Mouse (Mus musculus): ENCODE data around the gene Acvrl1.

The Acvrl1 gene

DNA sequence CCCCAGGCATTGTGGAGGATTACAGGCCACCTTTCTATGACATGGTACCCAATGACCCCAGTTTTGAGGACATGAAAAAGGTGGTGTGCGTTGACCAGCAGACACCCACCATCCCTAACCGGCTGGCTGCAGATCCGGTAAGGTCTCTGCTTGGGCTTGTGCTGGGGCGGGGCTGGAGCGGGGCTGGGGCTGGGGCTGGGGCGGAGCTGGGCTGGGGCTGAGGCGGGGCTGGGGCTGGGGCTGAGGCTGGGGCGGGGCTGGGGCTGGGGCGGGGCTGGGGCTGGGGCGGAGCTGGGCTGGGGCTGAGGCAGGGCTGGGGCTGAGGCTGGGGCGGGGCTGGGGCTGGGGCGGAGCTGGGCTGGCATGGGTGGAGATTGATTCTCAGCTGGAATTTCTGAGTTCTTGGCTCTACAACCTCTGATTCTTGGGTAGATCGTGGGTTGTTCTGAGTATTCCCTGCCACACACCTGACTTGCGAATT is 12.8 kb downstream of the Acvrl1 start:
- in situ Hi-C loops (cut with MseI, MboI): no loop called here

DNA sequence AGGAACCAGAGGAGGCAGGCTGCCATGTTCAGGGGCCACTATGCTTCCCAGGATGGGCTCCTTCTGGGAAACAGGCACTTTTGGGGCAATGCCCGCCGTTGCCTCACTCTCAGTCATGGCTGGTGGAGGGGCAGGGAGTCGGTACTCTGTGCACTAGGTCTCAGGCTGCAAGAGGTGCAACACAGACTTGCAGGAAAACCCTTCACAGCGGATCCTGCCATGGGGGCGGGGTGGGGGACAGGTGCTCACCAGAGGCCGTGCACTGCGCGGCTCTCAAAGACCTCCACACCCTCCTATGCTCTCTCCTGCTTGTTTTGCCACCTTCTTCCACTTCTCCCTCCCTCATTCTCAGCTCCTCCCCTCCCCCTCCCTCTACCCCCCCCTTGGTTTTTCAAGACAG is 14.3 kb downstream of the Acvrl1 start:
- in situ Hi-C loops (cut with MseI, MboI): no loop called here

DNA sequence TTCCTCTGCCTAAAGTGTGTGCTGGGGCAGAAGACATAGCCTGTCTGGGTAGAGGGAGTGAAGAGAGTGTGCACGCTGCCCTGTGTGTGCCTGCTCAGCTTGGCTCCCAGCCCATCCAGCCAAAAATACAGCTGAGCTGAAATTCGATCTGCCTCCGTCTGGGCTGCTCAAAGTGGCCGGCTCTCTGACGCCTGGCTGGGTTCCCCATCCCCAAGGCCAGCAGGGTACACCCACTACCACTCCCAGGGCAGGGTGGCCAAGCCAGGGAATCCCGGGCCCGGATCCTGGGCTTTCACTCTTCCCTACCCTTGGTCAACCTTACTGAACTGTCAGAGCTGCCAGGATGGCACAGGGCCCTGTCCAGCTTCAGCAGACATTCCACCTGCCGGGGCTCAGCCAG is 15.2 kb downstream of the Acvrl1 start:
- in situ Hi-C loops (cut with MseI, MboI): no loop called here

DNA sequence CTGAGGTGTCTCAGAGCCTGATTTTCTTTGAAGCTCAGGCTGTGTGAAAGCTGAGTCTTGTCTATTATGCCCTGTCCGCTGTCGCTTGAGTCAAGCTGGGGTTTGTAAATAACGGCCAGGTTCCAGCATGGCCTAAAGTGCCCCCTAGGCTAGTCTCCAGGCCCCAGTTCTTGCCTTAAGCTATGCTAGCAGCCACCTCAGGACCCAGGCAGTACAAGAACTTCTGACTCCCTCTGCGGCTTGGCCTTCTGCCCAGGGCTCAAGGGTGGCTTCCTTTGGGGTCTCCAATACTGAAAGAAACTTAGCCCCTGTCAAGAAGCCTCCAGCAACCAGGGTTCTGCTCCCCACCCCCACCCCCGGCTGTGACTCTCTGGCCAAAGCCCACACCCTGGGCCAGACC is 15.9 kb downstream of the Acvrl1 start:
- in situ Hi-C loops (cut with MseI, MboI): no loop called here

- in situ Hi-C loops (cut with MseI, MboI): no loop called here
These were observed 16.5 kb downstream of the Acvrl1 start for GRCm38 (mm10) chr15:101144779-101145178.

DNA sequence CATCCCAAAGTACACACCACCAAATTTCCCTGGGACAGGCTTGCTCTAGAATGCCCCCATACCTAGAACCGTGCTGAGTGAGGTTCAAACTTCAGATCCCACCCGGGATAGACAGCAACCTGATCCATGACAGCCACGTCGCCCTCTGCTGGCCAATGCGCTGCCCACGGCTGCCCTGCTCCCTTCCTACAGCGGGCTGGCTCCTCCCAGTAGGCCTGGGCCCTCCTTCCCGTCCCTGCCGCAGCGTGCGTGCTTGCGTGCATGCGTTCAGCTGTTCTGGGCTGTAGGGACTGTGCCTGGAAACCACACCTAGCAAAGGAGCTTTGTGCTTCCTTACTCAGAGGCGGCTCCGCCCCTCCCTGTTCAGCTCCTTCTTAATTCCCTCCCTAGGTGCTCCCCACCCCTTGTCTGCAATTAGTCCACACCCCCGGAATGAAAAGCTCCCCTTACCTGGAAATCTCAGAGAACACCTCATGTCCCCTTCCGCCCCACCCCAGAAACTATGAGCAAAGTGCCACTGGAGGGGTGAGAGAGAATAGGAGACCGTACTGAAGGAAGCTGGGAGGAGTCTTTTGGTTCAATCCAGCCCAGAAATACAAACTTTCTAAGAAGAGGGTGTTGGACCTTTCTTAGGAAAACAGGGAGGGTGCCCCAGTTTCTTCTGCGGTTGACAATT is 17.2 kb downstream of the Acvrl1 start:
- in situ Hi-C loops (cut with MseI, MboI): no loop called here

DNA sequence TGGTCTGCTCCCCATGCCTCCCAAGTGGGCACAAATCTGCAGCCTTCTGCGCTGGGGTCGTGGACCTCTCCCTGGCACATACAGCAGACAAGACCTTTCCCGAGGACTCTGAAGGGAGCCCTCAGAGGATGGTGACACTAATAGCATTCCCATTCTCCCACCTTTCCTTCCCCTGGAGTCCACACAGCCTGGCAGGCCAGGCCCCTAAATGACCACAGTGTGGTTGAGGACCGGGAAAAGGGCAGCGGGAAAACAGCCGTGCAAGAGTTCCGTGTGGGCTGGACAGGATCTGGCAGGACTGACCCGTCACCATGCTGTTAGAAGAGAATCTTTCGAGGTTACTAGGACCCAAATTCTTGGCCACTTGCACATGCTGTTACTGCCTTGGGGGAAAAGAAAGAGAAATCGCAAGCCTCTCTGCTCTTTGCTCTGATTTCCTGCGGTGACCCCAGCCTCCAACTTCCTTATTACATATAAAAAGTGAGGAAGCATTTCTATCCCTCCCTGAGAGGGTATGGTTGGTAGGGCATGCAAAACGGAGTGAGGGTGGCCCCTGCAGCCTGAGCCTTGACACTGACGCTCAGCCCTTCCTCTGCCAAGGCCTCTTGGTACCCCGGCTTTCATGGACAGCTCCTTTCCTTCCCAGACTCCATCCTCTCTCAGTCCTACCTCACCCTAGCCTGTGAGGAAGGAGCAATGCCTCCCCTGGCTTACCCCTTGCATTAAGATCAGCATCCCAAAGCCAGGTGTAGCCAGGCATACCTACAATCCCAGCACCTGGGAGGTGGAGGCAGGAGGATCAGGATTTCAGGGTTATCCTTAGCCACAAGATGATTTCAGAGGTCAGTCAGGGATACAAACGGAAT is 18.0 kb downstream of the Acvrl1 start:
- in situ Hi-C loops (cut with MseI, MboI): no loop called here

- in situ Hi-C loops (cut with MseI, MboI): no loop called here
These were observed 19.0 kb downstream of the Acvrl1 start for GRCm38 (mm10) chr15:101147115-101147909.

- in situ Hi-C loops (cut with MseI, MboI): no loop called here
These were observed 19.6 kb downstream of the Acvrl1 start for GRCm38 (mm10) chr15:101147910-101148273.

GRCm38 (mm10) chr15:101148604-101149003 is 20.3 kb downstream of the Acvrl1 start:
- in situ Hi-C loops (cut with MseI, MboI): no loop called here

DNA sequence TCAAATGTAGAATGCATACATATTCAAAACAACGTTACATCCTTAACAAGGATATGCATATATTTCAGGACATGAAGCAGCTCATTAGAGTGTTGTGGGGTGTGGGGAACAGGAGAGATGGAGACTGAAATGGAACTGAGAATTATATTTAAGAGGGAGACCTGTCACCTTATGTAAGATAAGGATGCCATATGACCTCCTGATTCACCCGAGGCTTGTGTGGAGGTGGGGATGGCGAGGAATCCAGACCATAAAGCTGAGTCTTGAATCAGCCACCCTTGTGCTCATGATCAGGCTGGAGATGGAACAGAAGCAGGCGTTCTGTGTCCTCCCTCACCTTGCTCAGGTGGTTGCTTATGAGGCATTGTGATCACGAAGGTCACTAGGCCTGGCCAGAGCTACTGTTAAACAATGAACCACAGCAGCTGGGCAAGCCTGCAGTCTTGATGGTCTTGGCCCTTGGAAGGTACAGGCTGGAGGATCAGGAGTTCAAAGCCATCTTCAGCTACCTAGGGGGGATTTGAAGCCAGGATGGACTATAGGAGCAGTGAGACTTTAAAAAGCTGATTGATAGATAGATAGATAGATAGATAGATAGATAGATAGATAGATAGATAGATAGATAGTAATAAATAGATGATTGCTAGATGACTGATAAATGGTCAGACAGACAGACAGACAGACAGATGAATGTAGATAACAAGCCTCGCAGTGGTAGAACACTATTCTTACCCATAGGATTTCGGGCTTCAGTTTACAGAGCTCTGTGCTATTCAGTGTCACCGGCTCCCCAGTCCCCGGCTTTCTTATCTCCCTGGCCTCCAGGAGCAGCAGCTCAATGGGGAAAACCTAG is 23.3 kb downstream of the Acvrl1 start:
- in situ Hi-C loops (cut with MseI, MboI): no loop called here

- in situ Hi-C loops (cut with MseI, MboI): no loop called here
These were observed 26.6 kb downstream of the Acvrl1 start for GRCm38 (mm10) chr15:101154700-101155616.

DNA sequence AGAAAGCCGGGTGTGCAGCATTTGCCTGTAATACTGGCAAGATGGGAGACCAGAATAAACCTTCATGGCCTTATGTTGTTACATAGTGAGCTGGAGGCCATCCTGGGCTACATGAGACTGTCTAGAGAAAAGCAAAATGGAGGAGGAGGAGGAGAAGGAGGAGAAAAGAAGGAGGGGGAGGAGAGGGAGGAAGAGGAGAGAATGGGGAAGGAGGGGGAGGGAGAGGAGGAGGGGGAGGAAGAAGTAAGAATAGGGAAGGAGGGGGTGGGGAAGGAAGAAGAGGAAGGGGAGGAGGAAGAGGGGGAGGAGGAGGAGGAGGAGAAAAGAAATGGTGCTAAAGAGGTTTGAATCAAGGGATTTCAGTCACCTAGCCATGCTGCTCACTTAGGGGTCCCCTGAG is 31.8 kb downstream of the Acvrl1 start:
- in situ Hi-C loops (cut with MseI, MboI): no loop called here

- in situ Hi-C loops (cut with MseI, MboI): no loop called here
These were observed 32.3 kb downstream of the Acvrl1 start for GRCm38 (mm10) chr15:101160591-101160990.

GRCm38 (mm10) chr15:101161534-101161933 is 33.2 kb downstream of the Acvrl1 start:
- in situ Hi-C loops (cut with MseI, MboI): no loop called here

DNA sequence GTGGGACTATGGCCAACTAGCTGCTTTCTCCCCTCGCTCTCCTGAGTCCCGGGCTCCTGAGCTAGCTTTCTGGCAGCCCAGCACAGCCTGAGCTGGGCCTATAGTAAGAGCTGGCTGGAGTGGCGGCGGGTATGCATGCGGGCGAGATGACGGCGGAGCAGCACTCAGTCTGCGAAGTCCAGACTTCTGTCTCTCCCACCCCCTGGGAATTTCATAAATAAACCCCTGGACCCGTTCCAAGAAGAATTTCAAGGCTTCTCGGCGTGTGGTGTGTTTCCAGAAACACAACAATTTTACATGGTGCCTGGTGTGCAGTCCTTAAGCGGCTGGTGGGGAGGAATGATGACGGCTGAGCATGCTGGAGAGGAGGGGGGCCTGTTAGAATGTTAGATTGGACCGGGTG is 34.7 kb downstream of the Acvrl1 start:
- in situ Hi-C loops (cut with MseI, MboI): no loop called here

- in situ Hi-C loops (cut with MseI, MboI): no loop called here
These were observed 35.5 kb downstream of the Acvrl1 start for GRCm38 (mm10) chr15:101163854-101164253.

- in situ Hi-C loops (cut with MseI, MboI): no loop called here
These were observed 36.0 kb downstream of the Acvrl1 start for GRCm38 (mm10) chr15:101164291-101164690.

GRCm38 (mm10) chr15:101165658-101166437 is 37.5 kb downstream of the Acvrl1 start:
- in situ Hi-C loops (cut with MseI, MboI): no loop called here
